Mouse (Mus musculus) CH12.LX (cell line): ENCODE data around the gene Dlx4. TPM values are rescaled to one million over a fixed set of nuclear protein-coding genes. Genes with fewer than 3 reads are reported as not detected.

ENCODE experiments used
- DNase-seq: peaks from one replicate; pipeline ENCODE4 v3.0.0-alpha.2; 2013; ENCODE audit errors: extremely low read depth
- H3K27ac ChIP-seq: 2 replicates; pipeline ENCODE4 v1.5.1; 2012; ENCODE audit warnings: low read depth, mild to moderate bottlenecking, control low read depth, moderate library complexity; ENCODE audit not compliant: insufficient read depth
- H3K27me3 ChIP-seq: replicated peaks from 2 replicates; pipeline ENCODE3; 2012; ENCODE audit warnings: inconsistent platforms
- H3K36me3 ChIP-seq, 2 experiments: replicated peaks in 1 of 2; 2 replicates each; pipeline versions ENCODE3 to v1.6.1; 2012; ENCODE audit warnings: inconsistent platforms in 1 of 2, low read length in 1 of 2, mild to moderate bottlenecking in 1 of 2, mixed read lengths in 1 of 2, moderate library complexity in 1 of 2; ENCODE audit not compliant: control insufficient read depth in 1 of 2, insufficient read depth in 1 of 2
- H3K4me1 ChIP-seq, 2 experiments: 2 replicates each; pipeline ENCODE4 v1.6.1; 2012; ENCODE audit warnings: inconsistent platforms in 1 of 2, moderate library complexity in 1 of 2; ENCODE audit not compliant: insufficient read depth in 2 of 2, control insufficient read depth in 1 of 2
- H3K4me2 ChIP-seq: 2 replicates; pipeline ENCODE4 v1.6.1; 2012; ENCODE audit warnings: low read depth, mild to moderate bottlenecking, control low read depth; ENCODE audit not compliant: poor library complexity, insufficient read depth, severe bottlenecking
- H3K4me3 ChIP-seq, 3 experiments: fragments of 150-350 bp in 1 of 3; sonication (generic) in 1 of 3; replicated peaks in 1 of 3; 2 replicates each; pipeline versions ENCODE3 to v1.5.1; 2011 to 2012; ENCODE audit warnings: low read depth in 2 of 3, low read length in 2 of 3, mild to moderate bottlenecking in 2 of 3, moderate library complexity in 2 of 3, control low read depth in 1 of 3, improper control_type of control experiment in 1 of 3, inconsistent platforms in 1 of 3, mixed read lengths in 1 of 3; ENCODE audit not compliant: poor library complexity in 1 of 3
- H3K79me2 ChIP-seq: replicated peaks from 2 replicates; pipeline ENCODE4 v1.6.1; 2012; ENCODE audit warnings: mild to moderate bottlenecking, moderate library complexity; ENCODE audit not compliant: control insufficient read depth, poor library complexity, insufficient read depth, severe bottlenecking; ENCODE audit errors: extremely low read depth
- H3K9ac ChIP-seq: 2 replicates; pipeline ENCODE4 v1.6.1; 2012; ENCODE audit warnings: low read depth, mild to moderate bottlenecking, control low read depth, moderate library complexity; ENCODE audit not compliant: insufficient read depth
- H3K9me3 ChIP-seq: replicated peaks from 2 replicates; pipeline ENCODE3; 2012; ENCODE audit warnings: low read length, inconsistent platforms, mixed read lengths
- BHLHE40 ChIP-seq: IDR thresholded peaks from 2 replicates; pipeline ENCODE4 v1.6.1; 2011; ENCODE audit warnings: mild to moderate bottlenecking, low read depth, low read length, improper control_type of control experiment
- CHD1 ChIP-seq: IDR thresholded peaks from 2 replicates; pipeline ENCODE4 v1.6.1; 2012; ENCODE audit warnings: low read depth, low read length, improper control_type of control experiment, inconsistent platforms
- CHD2 ChIP-seq: IDR thresholded peaks from 2 replicates; pipeline ENCODE4 v1.6.1; 2011; ENCODE audit warnings: low read length, improper control_type of control experiment
- CTCF ChIP-seq, 2 experiments: IDR thresholded peaks in 1 of 2; conservative IDR thresholded peaks in 1 of 2; 2 replicates each; pipeline ENCODE4 v1.5.1; 2011 to 2012; ENCODE audit warnings: low read depth in 2 of 2, low read length in 2 of 2, improper control_type of control experiment in 1 of 2, inconsistent platforms in 1 of 2, mild to moderate bottlenecking in 1 of 2, moderate library complexity in 1 of 2
- E2F4 ChIP-seq: IDR thresholded peaks from 2 replicates; pipeline ENCODE4 v1.6.1; 2011; ENCODE audit warnings: low read depth, low read length, improper control_type of control experiment; ENCODE audit not compliant: insufficient replicate concordance
- ELF1 ChIP-seq: IDR thresholded peaks from 2 replicates; pipeline ENCODE4 v1.6.1; 2014; ENCODE audit warnings: low read depth, mild to moderate bottlenecking, inconsistent platforms, low read length, improper control_type of control experiment
- EP300 ChIP-seq: IDR thresholded peaks from 2 replicates; pipeline ENCODE4 v1.6.1; 2011; ENCODE audit warnings: low read length, improper control_type of control experiment
- ETS1 ChIP-seq: conservative IDR thresholded peaks from 2 replicates; pipeline ENCODE4 v1.6.1; 2012; ENCODE audit warnings: low read depth, mild to moderate bottlenecking, inconsistent platforms, low read length, improper control_type of control experiment, moderate library complexity
- GABPA ChIP-seq: IDR thresholded peaks from 2 replicates; pipeline ENCODE4 v1.6.1; 2012; ENCODE audit warnings: low read depth, low read length, improper control_type of control experiment, inconsistent platforms; ENCODE audit not compliant: insufficient replicate concordance
- HCFC1 ChIP-seq: IDR thresholded peaks from 2 replicates; pipeline ENCODE4 v1.6.1; 2012; ENCODE audit warnings: low read depth, mild to moderate bottlenecking, inconsistent platforms, low read length, improper control_type of control experiment
- IRF4 ChIP-seq: IDR thresholded peaks from 2 replicates; pipeline ENCODE4 v1.6.1; 2014; ENCODE audit warnings: low read depth, mild to moderate bottlenecking, inconsistent platforms, low read length, improper control_type of control experiment
- JUND ChIP-seq: conservative IDR thresholded peaks from 2 replicates; pipeline ENCODE4 v1.6.1; 2011; ENCODE audit warnings: low read depth, low read length, improper control_type of control experiment
- KAT2A ChIP-seq: IDR thresholded peaks from 2 replicates; pipeline ENCODE4 v1.6.1; 2012; ENCODE audit warnings: low read length, improper control_type of control experiment, inconsistent platforms; ENCODE audit not compliant: insufficient replicate concordance
- MAFK ChIP-seq: IDR thresholded peaks from 2 replicates; pipeline ENCODE4 v1.6.1; 2011; ENCODE audit warnings: low read length, improper control_type of control experiment; ENCODE audit not compliant: insufficient replicate concordance
- MAX ChIP-seq: IDR thresholded peaks from 2 replicates; pipeline ENCODE4 v1.6.1; 2011; ENCODE audit warnings: low read length, improper control_type of control experiment
- MAZ ChIP-seq: IDR thresholded peaks from 2 replicates; pipeline ENCODE4 v1.6.1; 2012; ENCODE audit warnings: low read depth, mild to moderate bottlenecking, inconsistent platforms, low read length, improper control_type of control experiment, moderate library complexity
- MEF2A ChIP-seq: IDR thresholded peaks from 2 replicates; pipeline ENCODE4 v1.6.1; 2014; ENCODE audit warnings: low read depth, mild to moderate bottlenecking, inconsistent platforms, low read length, improper control_type of control experiment, borderline replicate concordance
- MXI1 ChIP-seq: IDR thresholded peaks from 2 replicates; pipeline ENCODE4 v1.6.1; 2011; ENCODE audit warnings: mild to moderate bottlenecking, low read depth, low read length, improper control_type of control experiment
- MYC ChIP-seq: IDR thresholded peaks from 2 replicates; pipeline ENCODE4 v1.6.1; 2011; ENCODE audit warnings: low read depth, mild to moderate bottlenecking, improper control_type of control experiment, low read length
- NELFE ChIP-seq: IDR thresholded peaks from 2 replicates; pipeline ENCODE4 v1.6.1; 2011; ENCODE audit warnings: low read depth, low read length, improper control_type of control experiment
- NRF1 ChIP-seq: IDR thresholded peaks from 2 replicates; pipeline ENCODE4 v1.6.1; 2014; ENCODE audit warnings: low read depth, mild to moderate bottlenecking, inconsistent platforms, low read length, improper control_type of control experiment, moderate library complexity
- PAX5 ChIP-seq: IDR thresholded peaks from 2 replicates; pipeline ENCODE4 v1.6.1; 2012; ENCODE audit warnings: low read length, inconsistent platforms, mixed read lengths
- POLR2A ChIP-seq: IDR thresholded peaks from 2 replicates; pipeline ENCODE4 v1.6.1; 2011; ENCODE audit warnings: low read depth, mild to moderate bottlenecking, improper control_type of control experiment, low read length
- POLR2AphosphoS2 ChIP-seq: IDR thresholded peaks from 2 replicates; pipeline ENCODE4 v1.6.1; 2011; ENCODE audit warnings: low read depth, low read length, improper control_type of control experiment
- RAD21 ChIP-seq: IDR thresholded peaks from 2 replicates; pipeline ENCODE4 v1.6.1; 2011; ENCODE audit warnings: low read depth, mild to moderate bottlenecking, low read length, improper control_type of control experiment, moderate library complexity
- RCOR1 ChIP-seq: conservative IDR thresholded peaks from 2 replicates; pipeline ENCODE4 v1.6.1; 2012; ENCODE audit warnings: low read depth, mild to moderate bottlenecking, inconsistent platforms, low read length, improper control_type of control experiment
- SIN3A ChIP-seq: IDR thresholded peaks from 2 replicates; pipeline ENCODE4 v1.6.1; 2012; ENCODE audit warnings: low read length, improper control_type of control experiment, inconsistent platforms
- SMC3 ChIP-seq: IDR thresholded peaks from 2 replicates; pipeline ENCODE4 v1.6.1; 2011; ENCODE audit warnings: low read depth, low read length, improper control_type of control experiment
- TBP ChIP-seq: conservative IDR thresholded peaks from 2 replicates; pipeline ENCODE4 v1.6.1; 2011; ENCODE audit warnings: low read depth, low read length, improper control_type of control experiment
- TCF12 ChIP-seq: IDR thresholded peaks from 2 replicates; pipeline ENCODE4 v1.6.1; 2014; ENCODE audit warnings: low read depth, mild to moderate bottlenecking, inconsistent platforms, low read length, improper control_type of control experiment
- UBTF ChIP-seq: IDR thresholded peaks from 2 replicates; pipeline ENCODE4 v1.6.1; 2012; ENCODE audit warnings: low read depth, mild to moderate bottlenecking, inconsistent platforms, low read length, improper control_type of control experiment, moderate library complexity
- ZKSCAN1 ChIP-seq: IDR thresholded peaks from 2 replicates; pipeline ENCODE4 v1.6.1; 2012; ENCODE audit warnings: low read depth, inconsistent platforms, low read length, improper control_type of control experiment, borderline replicate concordance
- ZMIZ1 ChIP-seq: IDR thresholded peaks from 2 replicates; pipeline ENCODE4 v1.6.1; 2012; ENCODE audit warnings: low read depth, mild to moderate bottlenecking, inconsistent platforms, low read length, improper control_type of control experiment
- ZNF384 ChIP-seq: IDR thresholded peaks from 2 replicates; pipeline ENCODE4 v1.6.1; 2012; ENCODE audit warnings: low read depth, low read length, improper control_type of control experiment, inconsistent platforms
- dilution Hi-C: fragments of 300-500 bp; cut with MboI; formaldehyde crosslinking; loops from 2 replicates; pipeline ENCODE4 v1.14.3; 2020; ENCODE audit warnings: low sequenced_read_pairs; ENCODE audit not compliant: extremely low pct_unique_long_range_greater_than_20kb, extremely low pct_ligation_motif_present
- in situ Hi-C: fragments of 300-500 bp; cut with MboI; formaldehyde crosslinking; loops from 3 replicates; pipeline ENCODE4 v1.14.3; 2019; ENCODE audit warnings: low sequenced_read_pairs, low pct_ligation_motif_present, low pct_unique_long_range_greater_than_20kb, mixed read lengths
- polyA plus RNA-seq: library from polyadenylated mRNA; unstranded; fragments of >175 nt; gene quantifications from 2 replicates; pipeline ENCODE4 v1.2.1, GENCODE M21; 2012; ENCODE audit warnings: low read depth; ENCODE audit not compliant: insufficient read length
- total RNA-seq, 2 experiments: library from RNA; depleted of rRNA; stranded (reverse); fragments of 300-350 nt in 1 of 2; fragments of >200 nt in 1 of 2; gene quantifications; 2 replicates each; pipeline ENCODE4 v1.2.3; 2012 to 2014

The Dlx4 gene
- total and polyA plus RNA-seq, 3 experiments, result 0.25 TPM; not detected in 2

- no peak; the same call in 1 of the 2 replicates for TF ChIP-seq MXI1
- TF ChIP-seq PAX5, result no peak
- TF ChIP-seq NELFE, result no peak
- peak; percentile 46; the same call in 1 of the 2 replicates for TF ChIP-seq MEF2A
- TF ChIP-seq MAZ, result peak; percentile 61; the same call in 1 of the 2 replicates
- peak; percentile 61; the same call in 1 of the 2 replicates for TF ChIP-seq IRF4
- TF ChIP-seq ELF1, result no peak
- TF ChIP-seq MYC, result peak; percentile 70; the same call in 1 of the 2 replicates
- TF ChIP-seq, all 38 proteins: peak for 14
Measured at GRCm38 (mm10) chr11:95097889-95098288, 48.2 kb downstream of the Dlx4 start (continued).

DNA sequence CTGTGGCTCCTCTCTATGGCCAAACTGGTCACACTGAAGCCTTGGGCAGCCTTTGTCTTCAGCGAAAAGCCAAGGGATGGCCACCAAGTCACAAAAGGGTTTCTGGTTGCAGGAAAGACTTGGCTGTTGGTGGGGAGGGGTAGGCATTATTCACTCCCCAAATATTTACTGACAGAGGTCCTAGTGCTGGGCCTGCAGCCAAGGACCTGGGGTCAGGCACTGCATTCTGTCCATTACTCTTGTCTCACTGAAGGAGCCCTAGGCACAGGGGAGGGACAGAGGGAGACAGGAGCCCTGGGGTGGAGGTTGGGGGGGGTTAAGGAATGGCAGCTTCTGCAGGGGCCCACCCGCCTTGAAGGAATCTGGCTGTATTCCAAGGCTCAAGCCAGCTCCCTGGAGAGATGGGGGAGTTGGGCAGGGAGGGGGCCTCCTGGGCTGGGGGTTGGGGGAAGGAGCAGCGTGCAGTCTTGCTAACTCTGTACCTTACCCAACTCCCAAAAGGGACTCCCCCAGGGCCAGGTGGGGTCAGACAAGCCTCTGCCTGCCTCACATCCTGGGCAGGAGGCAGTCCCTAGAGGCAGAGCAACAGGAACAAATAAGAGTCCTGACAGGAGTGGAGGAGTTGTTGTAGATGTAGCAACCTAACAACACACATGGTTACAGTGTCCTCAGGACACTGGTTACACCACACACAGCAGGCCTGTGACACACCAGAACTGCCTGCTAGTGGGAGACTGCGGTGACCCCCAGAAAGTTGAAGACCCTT is 49.3 kb downstream of the Dlx4 start:
- H3K4me2 ChIP-seq, result peak overlapping the region; percentile 75
- DNase-seq, result peak; percentile 95
- H3K27ac ChIP-seq, result peak overlapping the region; percentile 79; the same call in 1 of the 2 replicates
- H3K79me2 ChIP-seq, result no peaks in the 10 kb centered on the region
- dilution Hi-C loops (no loop called here), in situ Hi-C loops (no loop called here)
- H3K9me3 ChIP-seq, result peaks cover 6% of the 10 kb centered on the region
- no peaks in the 10 kb centered on the region for H3K27me3 ChIP-seq
- H3K9ac ChIP-seq, result peak overlapping the region; percentile 11
- H3K4me3 ChIP-seq, result no peak overlapping the region
- peaks cover 47 to 78% of the 10 kb centered on the region in 2 experiments for H3K4me1 ChIP-seq
- H3K36me3 ChIP-seq, result no peaks in the 10 kb centered on the region
- TF ChIP-seq CHD1, result peak; percentile 99
- TF ChIP-seq JUND, result peak; percentile 52; the same call in 1 of the 2 replicates
- TF ChIP-seq MAZ, result peak; percentile 94
- TF ChIP-seq ZKSCAN1, result no peak
- peak; percentile 59; the same call in 1 of the 2 replicates for TF ChIP-seq ZMIZ1
- TF ChIP-seq MYC, result peak; percentile 92
- TF ChIP-seq UBTF, result 0 out of 2 replicates have a peak, but pooled peaks have one; percentile 18
- TF ChIP-seq RAD21, result no peak
- peak; percentile 82 for TF ChIP-seq BHLHE40
- 0 out of 2 replicates have a peak, but pooled peaks have one; percentile 14 for TF ChIP-seq RCOR1
- TF ChIP-seq ELF1, result no peak; the same call in 1 of the 2 replicates
- TF ChIP-seq POLR2AphosphoS2, result no peak
- peak; percentile 95 for TF ChIP-seq EP300
- TF ChIP-seq CHD2, result peak; percentile 94
- peak; percentile 68 for TF ChIP-seq POLR2A
- no peak for TF ChIP-seq HCFC1
- no peak for TF ChIP-seq MAFK
- peak; percentile 89 for TF ChIP-seq IRF4
- TF ChIP-seq TBP, result peak; percentile 82
- TF ChIP-seq NELFE, result peak; percentile 62
- peak; percentile 87; the same call in 1 of the 2 replicates for TF ChIP-seq SIN3A
- TF ChIP-seq KAT2A, result no peak
- no peak for TF ChIP-seq PAX5
- peak; percentile 65; the same call in 1 of the 2 replicates for TF ChIP-seq MAX
- TF ChIP-seq SMC3, result no peak
- peak; percentile 76 for TF ChIP-seq ZNF384
- peak; percentile 99 for TF ChIP-seq TCF12
- TF ChIP-seq ETS1, result peak; percentile 86
- 0 out of 2 replicates have a peak, but pooled peaks have one; percentile 31 for TF ChIP-seq NRF1
- peak; percentile 93 for TF ChIP-seq MEF2A
- no peak for TF ChIP-seq CTCF (conservative IDR thresholded peaks at IDR 0.05 in 1 of 2, IDR thresholded peaks at IDR 0.05 in 1 of 2; ENCODE audit: low read depth in 2 of 2, low read length in 2 of 2)
- no peak for TF ChIP-seq GABPA
- no peak for TF ChIP-seq E2F4
